Mouse (Mus musculus) Patski (cell line): Measurements from ENCODE around the gene Ptprt. TPM values are rescaled to one million over a fixed set of nuclear protein-coding genes. Genes with fewer than 3 reads are reported as not detected.

Experiments
- ATAC-seq: fragments of 100-300 bp; one replicate; pipeline ENCODE4 v1.8.0; 2021
- CTCF ChIA-PET: fragments of 350-600 bp; sonication (Branson Sonifier 250); formaldehyde crosslinking; loops from one replicate; lab custom pipeline; 2022; ENCODE audit warnings: inconsistent platforms; lab: Charles Lee
- POLR2A ChIA-PET: fragments of 350-600 bp; sonication (Branson Sonifier 250); formaldehyde crosslinking; loops from one replicate; lab custom pipeline; 2022; ENCODE audit warnings: antibody characterized with exemption, inconsistent platforms; lab: Charles Lee
- DNase-seq: peaks from one replicate; pipeline ENCODE4 v3.0.0-alpha.2; 2011; ENCODE audit warnings: low read depth, low spot score
- H3K27me3 ChIP-seq: fragments of 371-371 bp; one replicate; pipeline ENCODE4 v1.5.1; 2021
- CTCF ChIP-seq: fragments of 100-300 bp; IDR thresholded peaks from one replicate; pipeline ENCODE4 v1.5.1; 2021
- in situ Hi-C: fragments of 300-500 bp; cut with MboI; formaldehyde crosslinking; loops from 3 replicates; pipeline ENCODE4 v1.11.1; 2018; ENCODE audit warnings: low pct_unique_long_range_greater_than_20kb, mixed read lengths
- polyA plus RNA-seq: library from polyadenylated mRNA; unstranded; gene quantifications from one replicate; pipeline ENCODE4 v1.2.3, GENCODE M21; 2021

Gene Ptprt
- polyA plus RNA-seq, 1 experiment from 2014 or later = 0.01 TPM

DNA sequence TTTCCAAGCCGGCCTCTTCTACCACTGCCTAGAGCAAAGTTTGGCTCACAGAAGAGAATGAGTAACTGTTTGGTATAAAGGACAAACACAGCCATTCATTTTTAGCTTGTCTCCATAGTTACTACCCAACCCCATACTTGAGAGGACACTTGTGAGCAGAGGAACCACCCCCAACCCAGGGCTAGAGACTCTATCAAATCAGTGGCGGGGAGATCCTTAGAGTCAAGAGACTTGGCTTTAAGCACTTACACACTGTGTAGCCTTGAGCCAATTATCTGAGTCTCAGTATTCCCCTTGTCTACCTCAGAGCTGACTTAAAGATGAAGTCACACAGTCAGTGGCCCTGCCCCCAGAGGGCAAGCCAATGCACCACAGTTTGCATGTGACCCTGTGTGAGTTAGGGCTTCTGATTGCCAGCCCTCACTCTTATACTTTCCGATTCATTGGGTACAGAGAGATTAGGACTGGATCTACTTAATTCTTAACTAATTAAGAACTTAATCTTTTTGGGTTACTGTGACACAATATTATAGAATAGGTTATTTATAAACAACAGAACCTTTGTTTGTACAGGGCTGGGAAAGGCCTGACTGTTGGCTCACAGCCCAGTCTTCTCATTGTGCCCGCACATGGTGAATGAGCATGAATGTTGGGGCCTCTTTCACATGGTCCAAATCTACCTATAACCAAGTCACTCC is 529.2 kb downstream of the Ptprt start:
- in situ Hi-C loops = no loop called here
- no peaks in the 10 kb centered on the region for H3K27me3 ChIP-seq
- CTCF ChIA-PET = interaction anchor here (1.2 kb wide), 1 partner anchor 9 kb away, joined by 3 read pairs; no protein-coding TSS in a partner anchor
- TF ChIP-seq CTCF = peak; percentile 11
- peak; percentile 48 for ATAC-seq
- POLR2A ChIA-PET = no interaction called here
- DNase-seq = no peak

DNA sequence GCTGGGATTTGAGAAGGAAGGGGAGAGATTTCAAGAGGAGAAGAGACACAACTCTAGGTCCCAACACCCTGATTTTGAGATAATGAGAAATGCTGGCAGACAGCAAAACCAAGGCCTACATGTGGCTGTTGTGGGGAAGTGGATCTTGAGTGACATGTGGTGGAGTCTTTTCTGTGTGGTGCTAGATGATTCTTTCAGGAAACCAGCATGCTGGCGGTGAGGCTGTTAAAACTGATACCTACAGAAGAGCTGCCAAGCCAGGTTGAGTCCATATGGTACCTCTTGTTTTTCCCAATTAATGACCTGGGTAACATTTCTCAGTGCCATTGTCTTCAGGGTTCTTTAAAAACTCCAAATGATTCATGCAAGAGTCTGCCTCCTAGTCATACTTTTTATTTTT is 531.1 kb downstream of the Ptprt start:
- ATAC-seq = no peak
- no peaks in the 10 kb centered on the region for H3K27me3 ChIP-seq
- POLR2A ChIA-PET = no interaction called here
- TF ChIP-seq CTCF = no peak
- CTCF ChIA-PET = interaction anchor here (0.5 kb wide), 1 partner anchor 23 kb away, joined by 3 read pairs; no protein-coding TSS in a partner anchor
- DNase-seq = no peak
- in situ Hi-C loops = no loop called here

DNA sequence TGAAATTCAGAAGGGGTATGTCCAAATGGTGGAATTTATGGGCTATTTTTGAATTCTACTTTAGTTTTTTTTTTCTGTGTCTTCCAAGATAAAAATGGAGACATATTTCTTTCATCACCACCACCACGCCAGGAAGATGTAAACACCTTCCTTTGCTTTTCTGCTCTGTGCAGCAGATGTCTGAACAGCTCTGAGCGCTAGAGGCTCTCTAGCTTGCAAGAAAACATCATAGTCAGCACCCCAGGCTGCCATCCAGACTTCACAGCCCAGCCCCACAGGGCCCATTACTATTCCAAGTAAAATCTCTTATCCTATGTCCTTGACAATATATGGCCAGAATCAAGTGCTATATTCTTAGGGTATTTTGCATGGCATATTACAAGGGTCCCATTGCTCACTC is 542.9 kb downstream of the Ptprt start:
- POLR2A ChIA-PET = no interaction called here

GRCm38 (mm10) chr2:162082391-162082790 is 578.6 kb downstream of the Ptprt start:
- ATAC-seq (no peak), DNase-seq (no peak)
- ChIA-PET POLR2A (no interaction called here), CTCF (no interaction called here)
- no peak for TF ChIP-seq CTCF
- in situ Hi-C loops = no loop called here
- no peaks in the 10 kb centered on the region for H3K27me3 ChIP-seq

More for the DNA sequence above, 542.9 kb downstream of the Ptprt start:
- no peak for DNase-seq
- no peaks in the 10 kb centered on the region for H3K27me3 ChIP-seq
- TF ChIP-seq CTCF = no peak
- no peak for ATAC-seq
- CTCF ChIA-PET = no interaction called here
- in situ Hi-C loops = no loop called here

DNA sequence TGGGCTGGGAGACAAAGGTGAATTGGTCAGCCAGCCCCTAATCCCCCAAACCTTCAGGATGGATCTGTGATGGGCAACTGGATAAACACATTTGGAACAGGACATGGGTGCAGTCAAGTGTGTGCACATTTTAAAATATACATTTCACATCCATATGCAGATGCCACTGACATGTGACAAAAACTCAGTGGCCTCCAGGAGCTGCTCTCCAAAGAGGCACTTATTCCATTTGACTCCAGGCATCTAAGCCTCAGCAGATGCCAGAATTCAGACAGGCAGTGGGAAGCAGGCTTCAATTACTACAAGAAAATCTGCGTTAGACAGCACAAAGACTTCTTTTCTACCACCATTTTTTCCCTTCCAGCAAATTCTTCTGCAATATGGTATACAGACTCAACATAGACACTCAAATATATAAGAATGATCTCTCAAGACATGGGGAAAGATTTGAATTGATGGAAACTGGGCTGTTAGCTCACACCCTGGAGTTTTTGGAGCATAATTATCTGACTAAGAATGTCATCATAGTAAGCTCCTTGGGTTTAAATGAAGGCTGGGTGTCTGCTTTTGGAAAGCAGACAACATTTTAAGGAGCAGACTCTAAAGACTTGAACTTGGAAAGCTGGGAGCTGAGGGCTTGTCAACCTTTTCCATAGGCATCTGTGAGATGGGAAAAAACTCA is 580.1 kb downstream of the Ptprt start:
- ChIA-PET POLR2A (no interaction called here), CTCF (no interaction called here)
- no peak for TF ChIP-seq CTCF
- H3K27me3 ChIP-seq = no peaks in the 10 kb centered on the region
- ATAC-seq (no peak), DNase-seq (no peak)
- in situ Hi-C loops = no loop called here

- H3K27me3 ChIP-seq = no peaks in the 10 kb centered on the region
- CTCF ChIA-PET = no interaction called here
- no peak for DNase-seq
- no peak for ATAC-seq
- TF ChIP-seq CTCF = no peak
- POLR2A ChIA-PET = interaction anchor here (0.6 kb wide), 1 partner anchor 137 kb away, joined by 4 read pairs; no protein-coding TSS in a partner anchor
- in situ Hi-C loops = no loop called here
Measured at GRCm38 (mm10) chr2:162078571-162079280, 582.2 kb downstream of the Ptprt start.

- no peak for DNase-seq
- in situ Hi-C loops = no loop called here
- ChIA-PET POLR2A (no interaction called here), CTCF (no interaction called here)
- no peak for ATAC-seq
- no peaks in the 10 kb centered on the region for H3K27me3 ChIP-seq
- TF ChIP-seq CTCF = no peak
Measured at GRCm38 (mm10) chr2:162052816-162053215, 608.1 kb downstream of the Ptprt start.

DNA sequence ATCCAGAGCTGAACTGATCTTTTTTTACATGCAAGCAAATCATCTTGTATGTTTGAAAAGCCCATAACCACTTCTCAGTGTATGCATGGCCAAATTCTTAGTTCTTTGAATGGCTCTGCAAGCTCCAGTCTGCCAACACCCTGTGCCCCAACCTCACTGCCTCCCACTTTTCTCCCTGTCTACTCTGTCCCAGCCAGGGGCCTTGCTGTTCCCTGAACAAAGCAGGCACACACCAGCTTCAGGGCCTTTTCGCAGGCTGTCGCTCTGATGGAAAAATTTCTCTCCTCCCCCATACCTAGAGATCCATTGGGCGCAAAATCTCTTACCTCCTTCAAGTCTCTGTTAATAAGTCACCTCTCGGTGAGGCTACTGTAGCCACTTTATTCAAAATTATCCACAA is 610.7 kb downstream of the Ptprt start:
- in situ Hi-C loops = no loop called here
- no peak for TF ChIP-seq CTCF
- POLR2A ChIA-PET = no interaction called here
- ATAC-seq = no peak
- no peak for DNase-seq
- CTCF ChIA-PET = no interaction called here
- no peaks in the 10 kb centered on the region for H3K27me3 ChIP-seq

DNA sequence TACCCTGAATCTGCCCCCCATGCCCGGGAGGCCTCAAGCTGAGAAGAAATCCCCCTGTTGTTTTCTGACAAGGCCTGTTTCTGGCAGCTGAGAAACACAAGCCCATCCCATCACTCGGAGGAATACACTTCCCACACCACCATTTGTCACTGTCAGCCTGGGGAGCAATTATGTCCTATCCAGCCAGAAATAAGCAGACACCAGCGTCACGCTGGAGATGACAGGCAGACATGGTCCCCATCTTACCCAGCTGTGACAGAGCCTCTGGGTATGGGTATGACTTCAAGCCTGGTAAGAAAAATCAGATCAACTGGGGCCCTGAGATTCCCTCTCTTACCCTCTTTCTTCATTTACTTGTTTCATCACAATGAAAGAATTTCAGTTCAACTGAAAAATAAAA is 625.3 kb downstream of the Ptprt start:
- CTCF ChIA-PET = no interaction called here
- POLR2A ChIA-PET = no interaction called here
- no peak for DNase-seq
- no peak for ATAC-seq
- in situ Hi-C loops = no loop called here
- no peaks in the 10 kb centered on the region for H3K27me3 ChIP-seq
- no peak for TF ChIP-seq CTCF

DNA sequence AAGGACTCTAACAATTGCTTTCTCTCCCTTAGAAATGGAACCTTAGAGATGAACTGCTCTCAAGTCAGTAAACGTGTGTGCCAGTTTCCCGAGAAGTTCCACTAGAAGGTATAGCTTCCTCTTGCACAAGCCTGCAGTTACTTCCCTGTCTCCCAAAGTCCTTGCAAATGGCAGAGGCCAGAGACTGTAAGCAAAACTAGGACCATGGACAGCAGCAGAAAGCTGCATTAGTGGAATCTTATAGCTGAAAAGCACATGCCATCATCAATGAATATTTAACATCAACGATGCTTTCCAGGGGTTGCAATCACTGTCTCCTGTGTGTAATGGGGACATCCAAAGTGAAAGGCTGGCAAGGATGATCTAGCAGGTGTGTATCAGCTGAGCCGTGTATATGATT is 629.3 kb downstream of the Ptprt start:
- CTCF ChIA-PET = no interaction called here
- POLR2A ChIA-PET = no interaction called here
- ATAC-seq = no peak
- DNase-seq = no peak
- in situ Hi-C loops = no loop called here
- H3K27me3 ChIP-seq = no peaks in the 10 kb centered on the region
- no peak for TF ChIP-seq CTCF

- in situ Hi-C loops = no loop called here
- ChIA-PET POLR2A (no interaction called here), CTCF (no interaction called here)
- TF ChIP-seq CTCF = no peak
- no peaks in the 10 kb centered on the region for H3K27me3 ChIP-seq
- no peak for ATAC-seq
- no peak for DNase-seq
Measured at GRCm38 (mm10) chr2:162001016-162001415, 659.9 kb downstream of the Ptprt start.
